Mouse (Mus musculus): ENCODE results near the gene Bag3.

Gene Bag3

DNA sequence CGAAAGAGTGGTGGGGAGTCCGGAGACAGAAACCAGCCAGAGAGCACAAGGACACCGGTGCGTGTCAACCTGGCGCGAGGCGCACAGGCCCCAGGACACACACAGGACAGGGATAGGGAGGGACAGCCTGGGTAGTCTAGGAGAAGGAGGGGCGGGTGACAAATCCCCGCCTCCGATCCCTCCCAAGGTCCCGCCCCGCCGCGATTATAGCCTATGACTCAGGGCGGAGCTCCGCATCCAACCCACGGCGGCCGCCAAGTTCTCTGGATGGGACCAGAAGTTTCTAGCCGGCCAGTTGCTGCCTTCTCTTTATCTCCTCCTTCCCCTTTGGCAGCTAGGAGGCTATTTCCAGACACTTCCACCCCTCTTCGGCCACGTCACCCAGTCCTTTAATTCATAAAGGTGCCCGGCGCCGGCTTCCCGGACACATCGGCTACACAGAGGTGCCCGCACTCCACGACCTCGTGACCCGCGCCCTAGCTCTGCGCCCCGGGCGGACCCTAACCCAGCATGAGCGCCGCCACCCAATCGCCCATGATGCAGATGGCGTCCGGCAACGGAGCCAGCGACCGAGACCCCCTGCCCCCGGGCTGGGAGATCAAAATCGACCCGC lies at the start of gene Bag3:
Bag3 (plus strand) TSS at position 268 of the 613 bp plus-strand sequence.
- in situ Hi-C loops (cut with MboI, MseI), result no loop called here

DNA sequence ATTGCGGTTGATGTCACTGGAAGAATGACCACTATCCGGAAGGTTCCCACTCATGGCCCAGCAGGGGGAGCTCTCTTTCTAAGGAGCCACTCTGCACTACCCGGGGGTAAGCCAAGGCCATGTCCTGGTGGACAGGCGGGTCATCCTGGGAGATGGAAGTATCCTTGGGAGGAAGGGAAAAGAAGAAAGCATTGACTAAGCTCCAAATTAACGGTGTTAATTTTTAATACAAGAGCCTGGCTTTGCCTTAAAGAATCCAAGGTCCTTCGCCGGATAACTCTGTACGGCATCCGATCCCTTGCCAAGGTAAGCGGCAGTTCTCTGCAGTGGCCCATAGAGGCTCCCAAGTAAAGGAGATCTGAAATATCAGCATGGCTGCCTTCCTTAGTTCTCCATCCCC lies 49.1 kb upstream of the Bag3 start:
- in situ Hi-C loops (cut with MboI, MseI), result no loop called here

DNA sequence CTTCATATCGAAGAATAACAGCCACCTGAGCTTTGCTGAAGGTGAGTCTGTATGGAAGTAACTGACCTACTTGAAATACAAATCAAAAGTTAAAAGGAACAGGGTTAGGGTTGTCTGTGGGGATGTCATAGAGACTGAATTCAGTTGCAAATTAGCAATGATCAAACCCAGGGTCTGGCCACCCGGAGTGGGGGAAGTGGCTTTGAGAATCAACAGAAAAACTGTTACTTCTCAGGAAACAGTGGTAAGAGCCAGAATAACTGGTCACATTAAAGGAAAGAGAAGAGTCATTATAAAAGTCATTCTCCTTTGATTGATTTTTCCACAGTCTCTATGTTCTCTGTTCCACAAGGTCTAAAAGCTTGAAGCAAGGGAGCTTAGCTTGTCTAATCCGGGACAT lies 34.4 kb upstream of the Bag3 start:
- in situ Hi-C loops (cut with MboI, MseI), result no loop called here

DNA sequence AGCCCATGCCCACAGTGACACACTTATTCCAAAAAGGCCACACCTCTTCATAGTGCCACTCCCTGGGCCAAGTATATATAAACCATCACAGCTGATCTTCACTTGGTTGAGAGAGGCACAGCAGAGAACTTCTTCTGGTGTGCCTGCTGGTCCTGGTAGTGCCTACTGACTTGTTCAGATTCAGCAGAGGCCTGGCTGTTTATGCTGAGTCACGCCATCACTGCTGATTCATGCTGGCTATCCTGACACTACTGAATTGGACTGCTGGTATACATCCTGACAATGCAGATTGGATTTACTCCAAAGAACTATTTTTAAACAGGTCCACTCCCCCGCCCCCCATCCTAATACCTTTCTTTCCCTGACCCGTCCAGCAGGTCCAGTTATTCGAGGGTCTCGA lies 28.9 kb upstream of the Bag3 start:
- in situ Hi-C loops (cut with MboI, MseI), result no loop called here

DNA sequence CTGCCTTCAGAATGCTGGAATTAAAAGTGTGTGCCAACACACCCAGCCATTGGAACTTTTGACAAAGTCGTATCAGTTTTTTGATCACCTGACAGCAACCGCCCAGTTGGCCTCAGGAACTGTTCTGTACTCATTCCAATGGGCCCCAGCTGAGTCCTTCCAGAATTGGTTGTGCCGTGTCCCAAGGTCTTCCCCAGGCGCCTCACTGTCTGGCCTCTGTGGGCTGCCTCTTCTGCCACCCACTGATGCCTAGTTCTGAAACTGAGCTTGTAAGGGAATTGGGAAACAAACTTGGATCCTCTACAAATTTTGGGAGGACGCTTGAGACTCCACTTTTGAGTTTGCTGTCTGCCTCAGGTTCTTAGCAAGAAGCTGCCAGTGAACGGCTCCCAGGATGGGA lies 23.6 kb upstream of the Bag3 start:
- in situ Hi-C loops (cut with MboI, MseI), result no loop called here

DNA sequence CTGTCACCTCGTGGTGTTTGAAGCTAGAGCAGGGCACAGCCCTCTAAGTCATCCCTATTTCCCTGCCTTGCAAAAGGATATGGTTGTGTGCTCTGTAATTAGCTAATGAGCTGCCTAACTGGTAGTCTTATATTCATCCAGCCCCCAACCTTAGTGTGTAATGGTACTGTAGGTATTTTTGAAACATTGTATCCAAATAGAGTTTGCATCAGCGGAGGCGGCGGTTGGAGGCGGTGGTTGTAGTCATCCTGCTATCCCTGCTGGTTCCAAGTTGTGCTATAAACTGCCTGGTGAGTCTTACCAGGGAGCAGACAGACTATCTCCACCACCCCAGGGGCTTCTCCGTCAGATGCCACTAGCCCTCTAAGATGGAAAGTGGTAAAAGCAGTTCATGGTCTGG lies 19.3 kb upstream of the Bag3 start:
- in situ Hi-C loops (cut with MboI, MseI), result no loop called here

DNA sequence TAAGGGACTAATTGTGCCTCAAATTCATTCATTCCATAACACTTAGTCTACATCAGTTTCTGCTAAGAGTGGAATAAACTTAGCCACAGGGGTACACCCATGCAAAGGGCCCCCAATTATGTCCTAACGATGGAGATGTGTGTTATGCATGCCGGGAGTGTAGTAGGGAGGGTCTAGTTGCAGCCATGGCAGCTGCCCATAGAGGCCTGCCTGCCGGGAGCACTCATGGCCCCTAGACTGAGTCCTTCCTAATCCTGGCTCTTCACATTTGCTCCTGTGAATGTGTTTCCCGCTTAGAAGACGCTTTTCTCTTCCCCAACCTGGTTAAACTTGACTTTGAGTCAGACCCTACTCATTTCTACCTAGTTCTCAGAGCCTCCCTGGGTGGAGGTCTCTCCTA lies 11.5 kb upstream of the Bag3 start:
- in situ Hi-C loops (cut with MboI, MseI), result no loop called here

DNA sequence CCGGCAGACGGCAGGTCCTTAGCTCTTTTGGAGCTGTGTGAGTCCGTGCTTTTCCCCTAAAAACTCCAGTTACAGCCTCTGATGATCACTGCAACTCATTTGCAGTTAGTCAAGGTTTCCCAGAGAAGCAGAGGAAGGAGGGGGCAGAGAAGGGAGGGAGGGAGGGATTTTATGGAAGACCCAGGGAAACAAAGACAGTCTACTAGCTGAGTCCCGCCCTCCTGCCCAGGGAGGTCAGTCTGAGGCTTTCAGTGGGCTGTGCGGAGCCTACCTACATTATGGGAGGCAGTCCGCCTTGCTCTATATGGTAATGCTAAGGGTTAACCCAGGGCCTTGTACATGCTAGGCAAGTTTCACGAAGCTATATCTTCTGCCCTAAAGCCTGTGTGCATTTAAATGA lies 9.9 kb upstream of the Bag3 start:
- in situ Hi-C loops (cut with MboI, MseI), result no loop called here

DNA sequence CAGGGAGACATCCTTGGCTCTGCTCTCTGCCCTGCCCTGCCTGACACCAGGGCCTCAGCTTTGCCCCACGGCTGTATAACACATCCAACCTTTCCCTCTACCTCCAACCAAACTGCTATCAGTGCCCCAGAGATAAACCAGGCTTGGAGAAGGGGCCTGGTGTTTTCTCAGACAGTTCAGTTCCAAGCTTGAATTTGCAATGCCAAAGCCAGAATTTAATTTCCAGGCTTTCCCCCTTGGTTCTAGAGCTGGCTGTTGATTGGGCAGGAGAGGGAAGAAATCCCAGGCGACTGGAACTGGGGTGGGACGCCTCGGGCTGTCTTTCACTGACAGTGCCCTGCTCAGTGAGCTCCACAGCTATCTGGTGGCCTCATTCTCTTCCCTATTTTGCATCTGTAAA lies 9.1 kb upstream of the Bag3 start:
- in situ Hi-C loops (cut with MboI, MseI), result no loop called here

DNA sequence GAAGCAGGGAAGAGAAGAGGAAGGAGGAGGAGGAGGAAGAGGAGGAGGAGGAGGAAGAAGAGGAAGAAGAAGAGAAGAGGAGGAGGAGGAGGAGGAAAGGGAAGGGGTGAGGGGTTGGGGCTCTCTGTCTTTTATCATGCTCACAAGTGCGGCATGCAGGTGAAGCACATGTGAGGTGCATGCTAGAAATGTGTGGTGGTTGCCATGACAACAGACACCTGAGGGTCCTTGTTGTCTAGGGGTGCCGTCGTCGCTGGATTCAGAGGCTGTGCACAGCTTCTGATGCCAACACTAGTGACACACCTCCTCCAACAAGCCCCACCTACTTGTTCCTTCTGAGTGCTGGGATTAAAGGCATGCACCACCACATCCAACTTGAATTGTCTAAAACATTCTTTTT lies 7.1 kb upstream of the Bag3 start:
- in situ Hi-C loops (cut with MboI, MseI), result no loop called here

DNA sequence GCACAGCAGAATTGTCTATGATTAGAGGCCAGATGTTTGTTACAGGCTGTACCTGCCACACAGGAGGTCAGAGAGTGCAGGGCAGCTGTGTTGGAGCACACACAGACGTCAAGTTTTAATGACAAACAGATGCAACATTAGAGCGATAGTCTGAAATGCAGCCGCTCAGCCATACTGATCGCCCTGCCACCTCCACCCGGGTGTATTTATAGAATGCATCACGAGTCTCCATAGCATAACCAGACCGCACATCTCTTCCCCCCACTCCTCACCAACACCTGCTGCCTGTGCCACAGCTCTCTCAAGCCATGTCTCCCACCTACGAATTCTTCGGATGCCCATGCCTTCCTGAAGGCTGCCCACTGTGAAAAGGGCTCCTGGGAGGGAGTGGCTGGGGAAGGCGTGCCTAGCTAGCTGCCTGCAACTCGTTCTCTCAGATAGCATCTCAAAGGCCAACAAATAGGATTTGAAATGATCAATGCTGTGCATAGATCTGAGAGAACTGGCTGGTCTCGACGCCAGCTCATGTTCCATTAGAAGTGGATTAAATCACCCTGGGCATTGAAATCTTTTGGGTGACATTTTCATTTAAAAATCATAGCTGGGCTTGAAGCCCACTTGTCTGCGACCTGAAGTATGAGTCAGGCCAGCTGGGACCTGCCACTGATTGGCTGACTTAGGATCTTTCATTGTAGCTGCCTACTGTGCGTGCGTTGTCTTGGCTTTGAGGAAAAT lies 3.9 kb upstream of the Bag3 start:
- in situ Hi-C loops (cut with MboI, MseI), result no loop called here

DNA sequence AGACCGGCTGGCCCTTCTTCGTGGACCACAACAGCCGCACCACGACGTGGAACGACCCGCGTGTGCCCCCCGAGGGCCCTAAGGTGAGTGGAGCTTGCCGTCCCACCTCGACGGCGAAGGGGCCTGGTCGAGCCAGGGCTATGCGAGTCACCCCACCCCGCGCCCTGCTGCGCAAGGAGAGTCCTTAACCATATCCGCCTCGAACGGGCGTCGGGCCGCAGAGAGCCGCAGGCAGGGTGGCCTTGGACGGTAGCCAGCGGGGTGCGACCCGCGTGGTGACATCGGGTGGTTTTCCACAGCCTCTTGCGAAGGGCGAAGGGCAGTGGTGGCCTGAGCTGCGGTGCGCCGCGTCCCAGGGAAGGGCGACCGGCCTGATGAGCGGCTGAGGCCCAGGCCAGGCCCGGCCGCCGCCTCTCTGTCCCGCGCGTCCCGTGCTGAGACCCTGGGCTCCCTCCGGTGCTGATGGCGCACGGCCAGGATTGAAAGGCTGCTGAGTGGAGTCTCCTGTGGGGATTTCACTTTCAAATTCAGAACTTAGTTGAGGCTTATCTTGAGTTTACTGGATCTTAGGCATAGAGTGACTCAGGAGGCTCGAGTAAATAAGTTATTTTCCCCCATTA lies 656 bp downstream of the Bag3 start:
- in situ Hi-C loops (cut with MboI, MseI), result no loop called here

DNA sequence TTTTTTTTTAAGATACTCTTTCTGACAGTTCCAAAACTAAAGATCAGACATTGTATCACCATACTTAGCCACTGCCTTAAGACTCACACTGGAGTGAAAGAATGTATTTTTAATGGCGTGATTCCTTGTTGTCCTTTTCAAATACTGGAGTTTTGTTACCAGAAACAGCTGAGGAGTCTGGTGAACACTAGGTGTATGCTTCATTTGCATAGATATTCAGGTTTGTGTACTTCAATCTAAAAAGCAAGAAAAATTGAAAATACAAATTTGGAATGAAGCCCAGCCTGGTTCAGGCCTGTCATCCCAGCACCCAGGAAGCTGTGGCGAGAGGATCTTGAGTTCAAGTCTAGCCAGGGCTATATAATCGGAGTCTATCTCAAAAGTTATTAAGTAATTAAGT lies 1.2 kb downstream of the Bag3 start:
- in situ Hi-C loops (cut with MboI, MseI), result no loop called here

DNA sequence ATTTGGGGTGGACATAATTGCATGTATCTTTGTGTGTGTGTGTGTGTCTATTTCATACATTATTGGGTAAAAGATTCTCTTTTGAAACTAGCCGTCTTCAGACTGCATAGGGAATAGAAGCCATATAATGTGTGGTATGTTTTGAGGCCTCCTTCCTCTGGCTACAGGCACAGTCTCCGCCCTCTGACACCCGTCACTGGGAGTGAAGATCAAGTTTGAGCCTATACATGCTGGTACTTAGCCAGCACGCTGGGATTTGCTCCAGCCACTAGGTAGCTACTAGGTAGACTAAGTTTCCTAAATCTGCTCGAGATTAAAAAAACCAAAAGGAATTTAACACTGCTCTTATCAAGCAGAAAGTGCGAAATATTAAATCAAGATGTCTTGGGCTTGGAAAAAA lies 3.2 kb downstream of the Bag3 start:
- in situ Hi-C loops (cut with MboI, MseI), result no loop called here

DNA sequence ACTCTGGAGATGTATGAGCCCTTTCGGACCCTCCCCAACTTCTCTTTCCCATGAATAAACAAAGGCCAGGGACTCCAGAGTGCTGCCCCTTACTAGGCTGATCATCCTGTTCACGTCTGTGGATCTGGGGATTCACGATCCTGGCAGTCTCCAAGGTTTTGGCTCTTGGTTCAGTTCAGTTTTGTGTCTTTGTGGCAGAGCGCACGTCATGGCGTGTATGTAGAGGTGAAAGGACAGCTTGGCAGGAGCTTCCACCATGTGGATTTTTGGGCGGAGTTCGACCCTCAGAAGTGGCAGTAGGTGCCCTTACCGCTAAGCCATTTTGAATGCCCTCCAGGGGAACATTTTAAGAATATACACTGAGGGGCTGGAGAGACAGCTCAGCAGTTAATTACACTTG lies 5.2 kb downstream of the Bag3 start:
- in situ Hi-C loops (cut with MboI, MseI), result no loop called here

DNA sequence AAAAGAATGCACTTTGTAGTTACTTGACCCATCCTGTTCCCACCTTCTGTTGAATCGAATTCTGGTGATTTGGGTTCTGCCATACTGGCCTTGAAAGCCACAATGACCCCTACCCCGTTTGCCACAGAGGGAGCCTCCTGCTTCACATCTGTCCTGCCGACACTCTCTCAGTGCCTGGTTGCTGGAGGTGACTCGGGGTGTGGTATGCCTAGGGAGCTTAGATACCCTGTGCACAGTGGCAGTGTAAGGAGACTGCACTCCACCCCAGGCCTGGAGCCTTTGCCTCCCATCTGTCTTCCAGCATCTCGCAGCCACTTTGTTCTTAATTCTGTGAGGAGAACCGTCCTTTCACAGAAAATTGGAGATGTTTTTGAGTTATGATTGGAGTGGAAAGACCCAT lies 5.7 kb downstream of the Bag3 start:
- in situ Hi-C loops (cut with MboI, MseI), result no loop called here

DNA sequence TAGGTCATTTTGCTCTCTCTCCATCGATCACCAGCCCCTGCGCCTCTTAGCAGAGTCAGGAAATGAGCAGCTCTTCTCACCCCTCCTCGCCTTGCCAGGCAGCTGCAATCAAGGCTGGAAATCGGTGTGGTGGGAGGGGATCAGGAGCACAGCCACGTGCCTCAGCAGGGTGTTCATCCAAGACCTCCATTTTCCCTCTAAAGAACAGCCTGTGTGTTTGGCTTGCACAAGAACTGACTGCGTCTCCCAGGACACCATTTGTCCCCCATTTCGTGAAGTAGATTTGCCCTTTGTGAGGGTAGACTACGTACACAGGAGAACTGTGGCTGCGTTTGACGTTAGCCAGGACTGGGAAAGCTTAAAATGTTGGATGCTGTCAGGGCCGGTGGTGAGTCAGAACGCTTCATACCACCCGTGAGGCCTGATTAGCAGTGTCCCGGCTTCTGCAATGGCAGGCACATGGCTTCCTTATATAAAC lies 6.2 kb downstream of the Bag3 start:
- in situ Hi-C loops (cut with MboI, MseI), result no loop called here

DNA sequence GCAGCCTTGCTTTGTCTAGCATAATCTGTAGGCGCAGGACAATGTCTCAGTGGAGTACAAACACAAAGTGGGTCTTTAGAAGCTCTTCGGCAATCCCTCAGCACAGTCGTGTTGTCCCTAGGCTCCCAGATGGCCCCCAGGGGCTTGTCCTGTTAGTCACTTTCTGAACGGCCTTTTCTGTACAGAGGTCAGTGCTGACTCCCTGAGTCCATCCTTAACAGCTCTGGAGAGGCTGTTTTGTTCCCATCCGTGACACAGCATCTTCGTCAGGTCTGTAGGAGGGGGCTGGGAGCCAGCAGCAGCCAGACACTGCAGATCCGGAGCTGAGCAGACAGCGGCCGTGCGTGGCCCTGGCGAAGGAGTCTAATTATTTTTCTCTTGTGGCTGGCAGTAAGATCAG lies 7.6 kb downstream of the Bag3 start:
- in situ Hi-C loops (cut with MboI, MseI), result no loop called here

DNA sequence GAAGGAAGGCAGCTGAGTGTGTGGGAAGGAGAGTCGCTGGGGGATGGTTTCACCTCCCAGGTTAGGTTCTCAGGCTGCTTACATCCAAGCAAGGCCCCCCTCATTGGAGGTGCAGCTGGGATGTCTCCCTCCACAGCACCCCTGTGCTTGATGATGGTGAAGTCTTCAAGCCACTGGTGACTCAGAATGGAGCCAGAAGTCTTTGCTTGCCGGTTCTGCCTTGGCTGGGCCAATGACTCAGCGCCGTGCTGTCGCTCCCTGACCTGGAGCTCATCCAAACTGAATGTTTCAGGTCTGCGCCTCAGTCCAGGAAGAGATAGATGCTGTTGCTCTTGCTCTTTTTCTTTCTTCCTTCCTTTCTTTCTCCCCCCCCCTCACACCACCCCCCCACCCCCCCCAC lies 8.5 kb downstream of the Bag3 start:
- in situ Hi-C loops (cut with MboI, MseI), result no loop called here

DNA sequence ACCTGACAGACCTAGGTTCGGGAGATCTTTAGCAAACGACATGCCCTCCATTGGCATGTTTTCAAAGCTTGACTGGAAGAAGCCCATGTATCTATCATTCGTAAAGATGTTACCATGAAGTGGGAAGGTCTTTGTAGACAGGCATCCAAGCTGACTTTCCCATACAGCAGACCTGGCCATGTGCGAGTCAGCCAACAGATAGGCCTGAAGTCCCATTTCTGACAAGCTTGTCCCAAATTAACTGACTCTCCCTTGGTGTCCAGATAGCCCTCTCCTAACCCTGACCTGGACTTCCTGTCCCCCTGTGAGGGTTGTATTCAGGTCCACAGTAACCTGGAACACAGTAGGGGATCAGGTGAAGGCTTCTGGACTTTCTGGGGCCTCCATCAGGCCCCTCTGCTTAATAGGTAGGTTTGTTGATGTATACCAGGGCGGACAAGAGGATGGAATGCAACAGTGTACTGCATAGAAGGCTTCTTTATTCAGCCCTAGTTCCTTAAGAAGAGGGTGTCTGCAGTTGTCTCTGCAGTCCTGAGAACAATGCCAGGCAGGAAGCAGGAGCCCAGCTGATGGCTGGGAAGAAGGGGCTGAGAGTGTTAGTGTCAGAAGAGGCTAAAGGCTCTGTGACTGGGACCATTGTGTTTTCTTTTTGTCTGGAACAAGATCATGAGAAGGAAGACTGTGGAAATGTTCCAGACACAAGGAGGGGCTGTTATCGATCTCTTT lies 9.2 kb downstream of the Bag3 start:
- in situ Hi-C loops (cut with MboI, MseI), result no loop called here

DNA sequence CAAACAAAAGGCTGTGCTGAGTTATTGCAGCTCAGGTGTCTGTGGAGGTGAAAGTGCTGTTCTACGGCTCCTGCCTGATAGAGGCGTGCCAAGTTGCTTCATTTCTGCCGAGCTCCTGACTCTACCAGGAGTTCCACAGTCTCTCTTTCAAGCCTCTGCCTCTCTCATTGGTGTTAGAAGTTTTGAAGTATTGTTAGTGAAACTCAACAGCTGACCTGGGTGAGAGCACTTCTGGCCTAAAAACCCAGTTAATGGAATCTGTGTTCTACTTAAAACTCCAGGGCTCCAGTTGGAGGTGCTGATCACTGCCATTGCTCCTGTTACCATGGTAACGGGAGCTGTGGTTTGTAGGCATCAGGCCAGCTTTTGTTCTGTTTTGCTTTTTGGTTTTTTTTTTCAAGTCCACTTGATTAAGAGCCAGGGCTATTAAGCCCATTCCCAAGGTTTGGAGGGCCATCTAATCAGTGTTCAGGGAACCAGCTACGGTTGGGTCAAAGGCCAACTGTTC lies 11.6 kb downstream of the Bag3 start:
- in situ Hi-C loops (cut with MboI, MseI), result no loop called here

DNA sequence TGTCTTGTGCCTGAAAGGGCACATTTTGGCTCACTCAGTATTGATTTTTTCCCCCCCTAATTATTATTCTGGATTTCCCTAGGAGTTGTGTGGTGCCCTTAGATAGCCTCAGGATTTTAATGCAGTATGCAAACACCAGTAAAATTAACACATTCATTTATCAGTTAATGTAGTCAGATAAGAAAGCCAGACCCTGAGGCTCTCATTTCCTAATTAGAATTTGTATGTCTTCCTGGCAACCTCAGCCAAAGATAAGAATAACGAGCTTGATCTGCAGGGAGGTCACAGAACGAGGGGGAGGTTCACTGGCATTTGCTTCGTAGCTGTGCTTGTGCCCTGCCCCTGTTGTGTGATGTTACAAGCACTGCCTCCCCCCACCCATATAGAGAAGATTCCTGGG lies 12.7 kb downstream of the Bag3 start:
- in situ Hi-C loops (cut with MboI, MseI), result no loop called here
